Mouse (Mus musculus) cortical plate, adult 2 months (tissue): ENCODE measurements around the gene Ero1lb.

Experiments used
- CTCF ChIP-seq: fragments of 200-500 bp; IDR thresholded peaks from 2 replicates; pipeline ENCODE4 v1.5.1; 2011; ENCODE audit warnings: mild to moderate bottlenecking, control low read depth, low read length; ENCODE audit not compliant: insufficient read depth; ENCODE audit errors: extremely low read depth
- POLR2A ChIP-seq: fragments of 200-500 bp; IDR thresholded peaks from 2 replicates; pipeline ENCODE4 v1.6.1; 2011; ENCODE audit warnings: mild to moderate bottlenecking, low read length, control low read depth; ENCODE audit not compliant: insufficient read depth; ENCODE audit errors: extremely low read depth

DNA sequence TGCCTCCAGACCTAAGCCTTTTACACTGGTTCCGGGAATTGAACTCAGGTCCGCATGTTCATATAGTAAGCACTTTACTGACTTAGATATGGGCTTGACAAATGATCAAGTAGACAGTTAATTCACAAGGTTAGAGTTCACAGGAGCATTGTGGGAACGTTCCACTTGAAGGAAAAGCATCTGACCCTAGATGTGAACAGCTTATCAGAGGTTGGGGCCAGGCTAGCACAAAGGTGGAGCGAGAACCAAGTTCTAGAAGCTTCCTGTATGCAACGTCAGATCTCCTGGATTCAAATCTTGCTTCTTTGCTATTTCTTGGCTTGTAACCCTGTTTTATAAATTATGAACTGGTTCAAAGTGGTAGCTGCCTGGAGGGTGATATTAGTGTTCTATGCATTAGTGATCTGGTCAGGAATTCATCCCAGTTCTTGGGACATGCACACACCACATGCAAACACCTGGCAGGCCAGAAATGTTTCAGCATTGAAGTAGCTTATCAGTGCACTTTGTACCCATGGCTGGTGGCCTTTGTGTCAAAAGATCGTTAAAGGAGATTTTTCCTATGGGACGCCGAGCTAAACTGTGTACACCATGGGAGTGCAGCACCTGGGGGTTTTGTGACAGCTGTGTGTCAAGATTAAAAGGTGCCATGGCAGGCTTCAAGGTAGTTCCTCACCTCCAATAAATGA is 21.6 kb upstream of the Ero1lb start:
- TF ChIP-seq CTCF (no peak), POLR2A (no peak)
